Mouse (Mus musculus) cortical plate, adult 2 months (tissue): Measurements from ENCODE around the gene Notum. TPM values are rescaled to one million over a fixed set of nuclear protein-coding genes. Genes with fewer than 3 reads are reported as not detected.

Experiments
- H3K27ac ChIP-seq: fragments of 200-500 bp; 2 replicates; pipeline ENCODE4 v1.5.1; 2012; ENCODE audit warnings: low read length, control low read depth, inconsistent platforms; ENCODE audit not compliant: insufficient read depth
- H3K4me1 ChIP-seq: fragments of 200-500 bp; 2 replicates; pipeline ENCODE4 v1.6.1; 2011; ENCODE audit warnings: low read length; ENCODE audit not compliant: control insufficient read depth, insufficient read depth
- H3K4me3 ChIP-seq: fragments of 200-500 bp; 2 replicates; pipeline ENCODE4 v1.5.1; 2011; ENCODE audit warnings: mild to moderate bottlenecking, low read length, control low read depth; ENCODE audit not compliant: insufficient read depth
- CTCF ChIP-seq: fragments of 200-500 bp; IDR thresholded peaks from 2 replicates; pipeline ENCODE4 v1.5.1; 2011; ENCODE audit warnings: mild to moderate bottlenecking, control low read depth, low read length; ENCODE audit not compliant: insufficient read depth; ENCODE audit errors: extremely low read depth
- POLR2A ChIP-seq: fragments of 200-500 bp; IDR thresholded peaks from 2 replicates; pipeline ENCODE4 v1.6.1; 2011; ENCODE audit warnings: mild to moderate bottlenecking, low read length, control low read depth; ENCODE audit not compliant: insufficient read depth; ENCODE audit errors: extremely low read depth
- polyA plus RNA-seq: library from polyadenylated mRNA; depleted of rRNA; stranded (reverse); fragments of >200 nt; gene quantifications from 2 replicates; pipeline ENCODE4 v1.2.3, GENCODE M21; 2012

The Notum gene
- polyA plus RNA-seq, 1 experiment: 6.8 TPM

DNA sequence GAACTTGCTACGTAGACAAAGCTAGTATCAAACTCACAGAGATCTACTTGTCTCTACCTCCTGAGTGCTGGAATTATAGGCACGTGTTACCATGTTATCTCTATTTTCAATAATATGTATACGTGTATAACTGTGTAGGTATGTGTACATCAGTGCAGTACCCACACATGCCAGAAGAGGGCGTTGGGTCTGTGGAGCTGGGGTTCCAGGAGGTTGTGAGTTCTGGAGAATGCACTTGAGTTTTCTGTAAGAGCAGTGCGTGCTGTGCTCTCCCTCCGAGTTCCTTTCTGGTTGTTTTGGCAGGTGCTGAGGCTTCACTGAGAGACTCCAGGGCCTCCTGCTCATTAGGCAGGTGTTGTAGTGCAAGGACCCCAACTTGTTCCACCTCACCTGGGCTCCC is 35.6 kb upstream of the Notum start:
- Histone ChIP-seq H3K27ac (no peak overlapping the region), H3K4me1 (no peaks in the 10 kb centered on the region), H3K4me3 (no peak overlapping the region)
- TF ChIP-seq CTCF: 0 out of 2 replicates have a peak, but pooled peaks have one; percentile 7
- no peak for TF ChIP-seq POLR2A

DNA sequence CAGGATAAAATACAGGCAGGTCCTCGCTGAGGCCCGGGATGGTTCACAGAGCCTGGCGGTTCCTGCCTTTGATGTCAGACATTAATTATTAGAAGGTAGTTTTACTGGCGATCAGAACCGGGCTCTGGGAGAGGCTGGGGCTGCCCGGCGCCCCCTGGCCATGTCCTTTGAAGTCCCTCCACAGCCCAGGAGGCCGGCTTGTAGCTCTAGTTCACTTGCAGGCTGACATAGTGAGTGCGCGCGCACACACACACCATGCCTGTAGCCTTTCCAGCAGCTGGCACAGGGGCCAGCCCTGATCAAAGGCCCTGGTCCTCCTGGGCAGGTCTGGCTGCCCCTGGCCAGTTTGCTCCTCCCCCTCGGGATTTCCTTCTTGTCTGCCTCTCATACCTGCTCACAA is 34.7 kb upstream of the Notum start:
- H3K27ac ChIP-seq: peak overlapping the region; percentile 52; the same call in 1 of the 2 replicates

DNA sequence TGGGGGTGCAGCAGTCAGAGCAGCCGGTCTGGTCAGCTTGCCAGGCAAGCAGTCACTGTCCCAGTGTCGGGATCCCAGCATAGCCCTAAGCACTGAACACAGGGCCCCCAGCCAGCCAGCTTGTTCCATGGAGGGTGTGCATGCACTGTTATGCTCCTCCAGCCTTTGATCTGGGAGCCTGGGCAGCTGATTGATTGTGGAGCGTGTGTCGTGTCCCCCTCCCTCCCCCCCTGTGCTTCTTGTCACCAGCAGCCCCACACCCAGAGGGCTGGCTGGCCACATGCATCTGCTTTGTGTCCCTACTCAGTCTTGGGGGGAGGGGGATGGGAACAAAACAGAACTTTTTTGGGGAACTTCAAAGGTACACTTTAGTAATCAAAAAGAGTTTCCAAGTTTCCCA is 34.2 kb upstream of the Notum start:
- TF ChIP-seq POLR2A (no peak), CTCF (no peak)
- H3K4me1 ChIP-seq: no peaks in the 10 kb centered on the region
- 0 out of 2 replicates have a peak overlapping the region, but pooled peaks have one; percentile 13 for H3K27ac ChIP-seq
- no peak overlapping the region for H3K4me3 ChIP-seq

More for the DNA sequence above, 34.7 kb upstream of the Notum start:
- H3K4me1 ChIP-seq: no peaks in the 10 kb centered on the region
- TF ChIP-seq POLR2A (no peak), CTCF (no peak)
- H3K4me3 ChIP-seq: no peak overlapping the region

DNA sequence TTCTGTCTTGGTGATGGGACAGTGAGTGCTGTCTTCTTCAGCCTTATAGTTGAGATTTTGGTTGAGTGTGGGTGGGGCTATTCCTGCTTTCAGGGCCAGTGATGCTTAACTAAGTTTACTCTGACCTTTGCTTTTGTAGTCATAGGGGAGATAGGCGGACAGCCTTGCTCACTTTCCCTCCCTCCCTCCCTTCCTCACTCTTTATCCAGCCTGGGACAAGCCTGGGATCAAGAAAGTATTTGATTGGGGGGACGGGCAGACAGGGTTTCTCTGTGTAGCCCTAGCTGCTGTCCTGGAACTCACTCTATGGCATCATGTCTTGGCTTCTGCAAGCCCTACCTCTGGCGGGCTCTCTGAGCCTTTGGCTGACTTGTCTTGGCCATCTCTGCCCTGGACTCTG is 32.5 kb upstream of the Notum start:
- TF ChIP-seq POLR2A (no peak), CTCF (no peak)
- H3K4me1 ChIP-seq: no peaks in the 10 kb centered on the region
- no peak overlapping the region for H3K4me3 ChIP-seq
- no peak overlapping the region for H3K27ac ChIP-seq

DNA sequence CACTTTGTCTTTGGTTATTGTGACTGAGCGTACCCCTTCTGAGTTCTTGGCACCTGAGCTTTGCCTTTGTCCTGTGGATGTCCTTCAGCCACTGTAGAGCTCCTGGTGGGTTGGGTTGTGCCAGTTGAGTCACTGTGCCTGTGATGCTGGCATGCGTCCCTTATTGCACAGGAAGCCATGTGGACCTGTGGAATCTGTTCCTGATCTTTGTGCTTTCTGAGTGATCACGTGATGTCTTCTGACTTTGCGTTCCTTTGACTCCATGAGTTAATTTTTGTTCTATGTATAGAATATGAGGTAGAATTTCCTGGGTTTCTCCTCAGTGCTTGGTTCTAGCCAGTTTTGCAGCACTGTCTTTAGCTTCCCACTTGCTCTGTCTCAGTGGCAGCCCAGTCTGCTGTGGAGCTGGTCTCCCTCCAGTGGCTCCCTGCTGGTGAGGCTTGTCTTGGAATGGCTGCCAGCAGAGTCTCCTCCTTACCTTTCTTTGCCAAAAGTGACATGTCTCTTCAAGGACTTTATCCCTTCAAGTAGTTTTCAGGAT is 31.6 kb upstream of the Notum start:
- no peak overlapping the region for H3K27ac ChIP-seq
- H3K4me1 ChIP-seq: no peaks in the 10 kb centered on the region
- no peak for TF ChIP-seq POLR2A
- no peak for TF ChIP-seq CTCF
- no peak overlapping the region for H3K4me3 ChIP-seq

DNA sequence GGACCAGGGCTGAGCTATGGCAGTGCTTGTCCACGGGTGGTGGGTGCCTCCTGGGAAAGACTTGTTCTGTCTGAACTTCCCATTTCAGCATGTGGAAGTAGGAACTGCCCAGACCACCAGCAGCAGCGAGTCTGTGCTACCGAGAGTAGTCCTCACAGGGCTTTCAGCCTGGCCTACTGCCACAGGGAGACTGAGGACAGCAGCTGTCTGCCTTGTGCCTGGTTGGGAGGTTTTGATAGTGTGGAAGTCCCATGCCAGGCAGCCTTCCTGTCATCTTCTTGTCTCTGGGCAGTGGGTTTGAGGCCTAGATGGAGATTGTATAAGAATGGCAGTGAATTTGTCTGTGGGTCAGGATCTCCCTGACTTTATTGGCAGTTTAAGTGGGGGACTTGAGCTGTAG is 28.4 kb upstream of the Notum start:
- Histone ChIP-seq H3K4me3 (no peak overlapping the region), H3K27ac (no peak overlapping the region), H3K4me1 (no peaks in the 10 kb centered on the region)
- TF ChIP-seq CTCF: no peak
- no peak for TF ChIP-seq POLR2A

DNA sequence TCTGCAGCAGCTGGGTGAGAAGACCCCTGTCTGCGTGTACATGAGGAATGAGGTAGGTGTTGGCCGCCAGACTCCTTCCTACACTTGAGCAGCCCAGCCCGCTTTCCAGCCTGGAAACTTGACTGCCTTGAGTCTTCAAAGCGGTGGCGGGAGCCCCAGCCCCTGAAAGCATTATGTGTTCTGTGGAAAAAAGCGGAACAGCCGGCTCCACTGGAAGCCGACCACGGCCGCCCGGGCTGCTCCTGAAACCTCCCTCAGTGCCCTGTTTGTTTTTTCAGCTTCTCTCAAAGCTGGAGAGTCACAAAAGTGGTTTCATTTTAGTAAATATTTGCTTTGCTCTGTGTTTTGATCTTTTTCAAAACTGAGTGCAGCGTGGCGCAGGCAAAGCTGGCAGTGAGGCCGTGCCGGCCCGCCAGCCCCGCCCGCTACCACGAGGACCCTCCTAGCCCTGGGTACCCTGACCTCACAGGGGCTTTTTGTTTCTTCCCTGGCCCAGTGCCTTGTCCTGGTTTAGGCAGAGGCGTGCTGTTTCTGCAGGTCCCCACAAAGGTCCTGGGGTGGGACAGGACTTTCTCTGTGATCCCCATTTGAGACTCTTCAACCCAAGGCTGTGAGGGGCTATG is 25.8 kb upstream of the Notum start:
- Histone ChIP-seq H3K4me3 (no peak overlapping the region), H3K27ac (0 out of 2 replicates have a peak overlapping the region, but pooled peaks have one; percentile 55), H3K4me1 (no peaks in the 10 kb centered on the region)
- no peak for TF ChIP-seq POLR2A
- TF ChIP-seq CTCF: no peak

DNA sequence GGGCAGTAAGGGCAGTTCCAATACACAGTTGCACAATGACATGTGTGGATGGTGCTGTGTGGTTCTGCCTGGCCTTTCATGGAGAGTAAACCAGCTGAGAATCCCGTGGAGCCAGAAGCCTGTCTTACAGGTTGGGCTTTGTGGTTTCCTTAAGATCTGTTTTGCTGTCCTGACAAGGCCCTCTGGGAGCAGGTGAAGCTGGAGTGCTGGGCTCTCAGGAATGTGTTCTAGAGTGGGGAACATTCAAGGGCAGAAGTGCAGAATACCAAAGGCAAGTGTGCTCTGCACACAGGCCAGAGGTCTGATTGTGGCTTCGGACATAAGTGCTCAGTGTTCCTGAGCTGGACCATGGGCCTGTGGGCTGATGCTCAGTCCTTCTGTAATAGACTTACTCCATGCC is 23.7 kb upstream of the Notum start:
- Histone ChIP-seq H3K4me3 (no peak overlapping the region), H3K27ac (no peak overlapping the region), H3K4me1 (no peaks in the 10 kb centered on the region)
- TF ChIP-seq CTCF: no peak
- no peak for TF ChIP-seq POLR2A

DNA sequence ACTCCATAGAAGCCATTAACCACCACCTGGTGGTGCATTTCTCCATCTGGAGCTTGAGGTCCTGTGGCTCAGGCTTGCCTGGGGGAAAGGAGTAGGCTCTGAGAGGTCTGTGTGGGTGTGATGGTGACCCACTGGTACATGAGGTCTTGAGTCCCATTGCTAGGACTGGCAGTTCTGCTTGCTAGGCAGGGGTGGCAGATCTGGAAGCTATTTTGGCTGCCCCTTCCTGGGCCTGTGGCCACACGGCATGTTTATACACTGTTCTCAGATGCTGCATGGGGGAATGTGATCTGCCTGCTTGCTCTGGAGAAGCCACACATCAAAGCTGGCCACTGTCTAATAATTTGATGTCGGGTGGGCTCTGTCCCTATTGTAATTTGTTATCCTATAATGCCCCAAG is 23.1 kb upstream of the Notum start:
- Histone ChIP-seq H3K4me3 (no peak overlapping the region), H3K27ac (no peak overlapping the region), H3K4me1 (no peaks in the 10 kb centered on the region)
- no peak for TF ChIP-seq POLR2A
- no peak for TF ChIP-seq CTCF

DNA sequence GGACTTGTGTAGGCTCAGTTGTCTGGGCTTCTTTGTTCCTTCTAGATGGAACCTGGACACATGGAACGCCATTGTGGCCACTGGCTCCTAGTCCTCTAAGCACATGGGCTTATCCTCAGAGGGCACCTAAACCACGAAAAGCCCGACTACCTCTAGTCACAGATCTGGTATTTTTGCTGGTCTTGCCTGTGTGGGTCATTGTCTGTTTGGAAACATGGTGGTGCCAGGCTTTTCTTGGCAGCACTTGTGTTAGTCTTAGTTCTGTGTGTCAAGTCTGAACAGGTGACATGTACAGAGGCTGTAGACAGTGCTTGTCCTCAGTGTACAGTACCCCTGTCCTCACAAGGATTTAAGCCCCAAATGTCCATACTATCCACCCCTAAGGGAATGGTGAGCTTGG is 22.6 kb upstream of the Notum start:
- TF ChIP-seq POLR2A: no peak
- no peak for TF ChIP-seq CTCF
- H3K4me1 ChIP-seq: no peaks in the 10 kb centered on the region

DNA sequence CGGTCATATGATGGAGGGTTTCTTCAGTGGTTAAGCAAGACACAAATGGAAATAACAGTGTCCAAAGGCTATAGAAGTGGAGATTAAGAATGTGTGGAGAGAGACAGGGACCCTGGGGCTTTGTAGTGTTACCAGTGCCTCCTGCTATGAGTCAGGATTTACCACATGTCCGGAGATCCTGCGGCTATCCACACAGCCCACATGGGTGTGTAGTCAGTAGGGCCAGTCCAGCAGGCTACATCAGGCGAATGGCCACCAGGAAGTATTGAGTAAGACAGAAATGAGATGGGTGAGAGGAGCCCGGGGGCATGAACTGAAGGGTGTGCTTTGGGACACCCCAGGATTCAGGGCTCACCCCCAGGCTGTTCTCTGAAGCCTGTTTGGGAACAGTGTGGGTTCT is 21.7 kb upstream of the Notum start:
- H3K4me3 ChIP-seq: no peak overlapping the region
- TF ChIP-seq CTCF: no peak
- no peak for TF ChIP-seq POLR2A
- H3K27ac ChIP-seq: no peak overlapping the region
- H3K4me1 ChIP-seq: no peaks in the 10 kb centered on the region

More for the DNA sequence above, 22.6 kb upstream of the Notum start:
- Histone ChIP-seq H3K4me3 (no peak overlapping the region), H3K27ac (no peak overlapping the region)
